Mouse (Mus musculus): ENCODE measurements at regions not wholly inside any gene's neighbourhood (a gene's known extent, or its start where the extent isn't known, plus 50 kb on each side); places are given as distances from the start of the nearest gene placed in this dataset.

- peak overlapping the region; percentile 5; the same call in 1 of the 2 replicates for H3K27ac ChIP-seq (ENCODE audit: control insufficient read depth, low read depth, low read length)
- H3K4me3 ChIP-seq (ENCODE audit: control insufficient read depth in 1 of 2, insufficient read depth in 1 of 2, low read depth in 2 of 2, low read length in 2 of 2): no peak overlapping the region
- peaks cover 0 to 6% of the 10 kb centered on the region in 2 experiments; a peak in 2 of 4 replicates for H3K36me3 ChIP-seq (ENCODE audit: control insufficient read depth in 1 of 2, insufficient read depth in 2 of 2, low read length in 2 of 2)
- H3K4me1 ChIP-seq (ENCODE audit: control insufficient read depth in 1 of 2, insufficient read depth in 2 of 2, low read length in 2 of 2): peaks cover 0 to 10% of the 10 kb centered on the region in 2 experiments; a peak in 2 of 4 replicates
- H3K9ac ChIP-seq (ENCODE audit: control insufficient read depth, low read depth, low read length, poor library complexity, severe bottlenecking): no peak overlapping the region
- TF ChIP-seq HCFC1 (IDR thresholded peaks at IDR 0.05; ENCODE audit: low read depth, low read length): no peak
- TF ChIP-seq ZC3H11A (IDR thresholded peaks at IDR 0.05; ENCODE audit: low read depth, low read length): no peak
- TF ChIP-seq MAX (IDR thresholded peaks at IDR 0.05; ENCODE audit: low read length): no peak
- TF ChIP-seq JUND (IDR thresholded peaks at IDR 0.05; ENCODE audit: low read depth, low read length): no peak
- no peak for TF ChIP-seq POLR2AphosphoS5 (IDR thresholded peaks at IDR 0.05; ENCODE audit: borderline replicate concordance, low read depth, low read length)
- peak; percentile 98 for TF ChIP-seq ZNF384 (IDR thresholded peaks at IDR 0.05; ENCODE audit: low read depth, low read length)
- TF ChIP-seq SMC3 (IDR thresholded peaks at IDR 0.05; ENCODE audit: low read depth, low read length): no peak
- TF ChIP-seq KAT2A (conservative IDR thresholded peaks at IDR 0.05; ENCODE audit: low read depth, low read length): no peak
- TF ChIP-seq POLR2AphosphoS2 (IDR thresholded peaks at IDR 0.05; ENCODE audit: low read length): no peak
- no peak for TF ChIP-seq GABPA (IDR thresholded peaks at IDR 0.05; ENCODE audit: low read depth, low read length)
- TF ChIP-seq CHD2 (IDR thresholded peaks at IDR 0.05; ENCODE audit: low read length): no peak
- TF ChIP-seq CHD1 (IDR thresholded peaks at IDR 0.05; ENCODE audit: low read depth, low read length): no peak
- no peak for TF ChIP-seq POLR2A (IDR thresholded peaks at IDR 0.05; ENCODE audit: control insufficient read depth in 1 of 2, insufficient read depth in 1 of 2, low read depth in 1 of 2, low read length in 2 of 2, poor library complexity in 1 of 2)
- TF ChIP-seq ETS1 (IDR thresholded peaks at IDR 0.05; ENCODE audit: low read depth, low read length): peak; percentile 87
- TF ChIP-seq E2F4 (IDR thresholded peaks at IDR 0.05; ENCODE audit: borderline replicate concordance, low read depth, low read length): no peak
- TF ChIP-seq SIN3A (IDR thresholded peaks at IDR 0.05; ENCODE audit: low read length): peak; percentile 45; the same call in 1 of the 2 replicates
- 0 out of 2 replicates have a peak, but pooled peaks have one; percentile 2 for TF ChIP-seq TAL1 (IDR thresholded peaks at IDR 0.05; ENCODE audit: low read length)
- TF ChIP-seq MEF2A (IDR thresholded peaks at IDR 0.05; ENCODE audit: extremely low read depth, insufficient replicate concordance, low read depth, low read length, poor library complexity, severe bottlenecking): no peak
- no peak for TF ChIP-seq BHLHE40 (IDR thresholded peaks at IDR 0.05; ENCODE audit: borderline replicate concordance, low read depth, low read length)
- no peak for TF ChIP-seq ZKSCAN1 (IDR thresholded peaks at IDR 0.05; ENCODE audit: low read depth, low read length)
- no peak for TF ChIP-seq RAD21 (IDR thresholded peaks at IDR 0.05; ENCODE audit: low read depth, low read length)
- TF ChIP-seq UBTF (IDR thresholded peaks at IDR 0.05; ENCODE audit: borderline replicate concordance, insufficient read depth, low read depth, low read length): no peak
- peak in 1 of 2 experiments; percentile 62; a peak in 2 of 4 replicates for TF ChIP-seq EP300 (IDR thresholded peaks at IDR 0.05; ENCODE audit: low read depth in 1 of 2, low read length in 2 of 2)
- no peak for TF ChIP-seq RCOR1 (IDR thresholded peaks at IDR 0.05; ENCODE audit: low read depth, low read length)
- 0 out of 2 replicates have a peak, but pooled peaks have one; percentile 34 for TF ChIP-seq MXI1 (IDR thresholded peaks at IDR 0.05; ENCODE audit: low read depth, low read length)
- TF ChIP-seq ELF1 (IDR thresholded peaks at IDR 0.05; ENCODE audit: low read depth, low read length): peak; percentile 54
- TF ChIP-seq GATA1 (IDR thresholded peaks at IDR 0.05; ENCODE audit: low read depth, low read length): peak; percentile 43; the same call in 1 of the 2 replicates
- TF ChIP-seq MAFK (IDR thresholded peaks at IDR 0.05; ENCODE audit: borderline replicate concordance, low read depth, low read length): no peak
- peak; percentile 86 for TF ChIP-seq TBP (IDR thresholded peaks at IDR 0.05; ENCODE audit: low read depth, low read length)
- no peak for TF ChIP-seq TCF12 (IDR thresholded peaks at IDR 0.05; ENCODE audit: low read depth, low read length)
- no peak for TF ChIP-seq CTCF (IDR thresholded peaks at IDR 0.05 in 2 of 3, conservative IDR thresholded peaks at IDR 0.05 in 1 of 3; ENCODE audit: control insufficient read depth in 1 of 3, insufficient read depth in 1 of 3, low read depth in 2 of 3, low read length in 3 of 3, poor library complexity in 1 of 3, severe bottlenecking in 1 of 3)
- no peak for TF ChIP-seq NRF1 (IDR thresholded peaks at IDR 0.05; ENCODE audit: insufficient read depth, low read depth, low read length, poor library complexity, severe bottlenecking)
- no peak for TF ChIP-seq USF1 (IDR thresholded peaks at IDR 0.05; ENCODE audit: low read depth, low read length)
- no peak for TF ChIP-seq MYB (IDR thresholded peaks at IDR 0.05; ENCODE audit: low read depth, low read length)
- no peak for TF ChIP-seq ZMIZ1 (IDR thresholded peaks at IDR 0.05; ENCODE audit: low read depth, low read length)
- no peak for TF ChIP-seq MYC (IDR thresholded peaks at IDR 0.05; ENCODE audit: low read depth, low read length)
- peak; percentile 95 for DNase-seq (ENCODE audit: low read depth, low spot score)
- no peaks in the 10 kb centered on the region for H3K79me2 ChIP-seq (ENCODE audit: control insufficient read depth, insufficient read depth, low read length, poor library complexity)
- no peaks in the 10 kb centered on the region for H3K27me3 ChIP-seq (ENCODE audit: control insufficient read depth in 1 of 2, insufficient read depth in 2 of 2, low read length in 2 of 2)
- H3K9me3 ChIP-seq (replicated peaks; ENCODE audit: insufficient read depth, low read length): no peaks in the 10 kb centered on the region
Measured at GRCm38 (mm10) chr3:117049410-117049809, 80.6 kb upstream of the Palmd start.

Measured in MEL (cell line).